Mouse (Mus musculus) ovary, adult 18-20 months (tissue): ENCODE data around the gene Hsf4.

Source experiments
- DNase-seq: peaks from one replicate; pipeline ENCODE4 v3.0.0; 2022; ENCODE audit warnings: low spot score, mixed read lengths

Hsf4 gene

DNA sequence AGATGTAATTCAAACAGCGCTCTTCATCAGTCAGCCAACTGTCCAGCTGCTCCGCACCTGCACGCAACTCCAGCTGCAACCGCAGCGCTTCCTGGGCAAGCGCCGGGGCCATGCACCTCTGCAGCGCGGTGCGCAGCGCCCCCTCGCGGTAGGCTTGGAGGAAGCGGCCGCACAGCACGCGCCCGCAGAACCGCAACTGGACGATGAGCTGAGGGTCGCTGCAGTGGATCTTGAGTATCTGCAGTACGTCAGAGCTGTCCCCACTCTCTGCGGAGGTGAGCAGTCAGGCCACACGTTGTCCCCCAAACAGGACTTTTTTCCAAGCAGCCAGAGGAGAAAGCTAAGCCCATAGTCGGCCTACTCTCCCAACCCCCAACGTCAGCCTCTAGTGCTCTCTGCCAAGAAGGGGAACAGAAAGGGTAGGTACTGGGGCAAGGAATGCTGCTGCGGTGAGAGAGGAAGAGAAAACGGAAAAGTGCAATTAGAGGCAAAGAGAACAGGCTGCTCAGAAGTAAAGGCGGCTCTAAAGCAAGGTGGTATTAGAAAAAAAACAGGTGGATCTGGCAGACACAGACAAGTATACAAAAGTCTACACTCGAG lies 9.8 kb upstream of the Hsf4 start:
- DNase-seq: no peak

- no peak for DNase-seq
These were observed 9.1 kb upstream of the Hsf4 start for GRCm38 (mm10) chr8:105260371-105261099.

DNA sequence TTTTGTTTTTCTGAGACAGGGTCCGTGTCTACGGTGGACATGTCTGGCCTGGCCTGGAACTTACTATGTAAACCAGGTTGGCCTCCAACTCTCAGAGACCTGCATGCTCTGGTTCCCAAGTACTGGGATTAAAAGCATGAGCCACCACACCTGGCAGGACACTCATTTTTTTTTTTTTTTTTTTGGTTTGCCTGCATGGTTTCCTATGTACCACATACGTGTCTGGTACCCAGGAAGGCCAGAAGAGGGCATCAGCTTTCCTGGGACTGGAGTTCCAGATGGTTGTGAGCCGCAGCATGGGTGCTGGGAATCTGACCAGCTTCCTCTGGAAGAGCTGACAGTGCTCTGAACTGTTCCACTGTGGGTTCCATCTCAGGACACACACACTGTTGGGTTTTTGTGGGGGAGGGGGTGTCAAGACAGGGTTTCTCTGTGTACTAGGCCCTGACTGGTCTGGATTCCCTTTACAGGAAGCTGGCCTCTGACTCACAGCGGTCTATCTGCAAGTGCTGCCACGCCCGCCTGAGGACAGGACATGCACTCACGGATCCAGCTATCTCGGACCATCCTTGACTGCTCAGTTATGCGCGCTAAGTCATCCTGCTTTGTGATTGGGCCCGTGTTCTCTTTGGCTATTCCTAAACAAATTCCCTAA lies 8.1 kb upstream of the Hsf4 start:
- DNase-seq: no peak

DNA sequence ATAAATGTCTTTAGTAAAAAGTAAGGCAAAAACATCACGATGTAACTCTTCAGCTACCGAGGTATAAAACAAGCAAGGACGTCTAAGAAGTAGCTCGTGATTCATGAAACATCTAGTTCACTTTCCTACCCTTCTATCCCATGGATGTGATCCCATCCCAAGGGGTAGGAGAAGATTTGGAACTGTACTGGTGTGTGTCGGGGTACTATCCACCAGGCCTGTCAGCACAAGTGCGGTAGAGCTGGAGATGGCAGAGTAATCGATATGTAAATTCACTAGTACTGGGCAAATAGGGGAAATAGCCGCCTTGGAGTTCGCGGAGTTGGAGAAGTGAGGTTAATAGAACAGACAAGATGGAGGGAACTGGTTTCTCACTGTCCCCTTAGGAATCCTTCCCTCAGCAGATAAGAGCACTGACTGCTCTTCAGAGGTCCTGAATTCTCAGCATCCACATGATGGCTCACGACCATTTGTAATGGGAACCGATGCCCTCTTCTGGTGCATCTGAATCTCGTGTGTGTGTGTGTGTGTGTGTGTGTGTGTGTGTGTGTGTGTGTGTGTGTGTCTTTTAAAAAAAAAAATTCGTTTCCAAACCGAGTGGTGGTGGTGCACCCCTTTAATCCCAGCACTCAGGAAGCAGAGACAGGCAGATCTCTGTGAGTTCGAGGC lies 6.2 kb upstream of the Hsf4 start:
- no peak for DNase-seq

- DNase-seq: peak; percentile 66
These were observed 5.3 kb upstream of the Hsf4 start, which contains the start of the genes Tradd and Fbxl8 for GRCm38 (mm10) chr8:105264024-105264982. Gene Tradd (minus strand): TSS chr8:105264609. Gene Fbxl8 (plus strand): TSS chr8:105264648.

DNA sequence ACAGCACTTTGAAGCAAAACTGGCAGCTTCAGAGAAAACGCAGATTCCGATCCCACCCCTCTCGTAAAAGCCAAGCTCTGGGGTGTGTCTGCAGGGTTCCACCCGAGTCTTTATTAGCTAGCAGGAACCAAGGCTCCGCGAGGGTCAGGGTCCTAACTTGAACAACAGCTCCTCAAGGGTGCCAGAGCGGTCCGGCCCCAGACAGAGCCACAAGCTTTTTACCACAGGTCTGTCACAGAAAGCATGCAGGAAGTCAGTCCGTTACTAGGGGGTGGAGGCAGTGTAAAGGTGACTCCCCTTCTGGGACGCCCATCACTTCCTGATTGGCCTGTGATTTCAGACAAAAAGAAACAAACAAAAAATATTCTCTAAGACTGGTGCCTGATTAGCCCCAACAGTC lies 4.5 kb upstream of the Hsf4 start:
- no peak for DNase-seq

GRCm38 (mm10) chr8:105266775-105267174 lies 2.8 kb upstream of the Hsf4 start:
- no peak for DNase-seq

- DNase-seq: no peak
These were observed 1.1 kb upstream of the Hsf4 start for GRCm38 (mm10) chr8:105268342-105269074.

GRCm38 (mm10) chr8:105269075-105269458 lies 534 bp upstream of the Hsf4 start:
- no peak for DNase-seq

DNA sequence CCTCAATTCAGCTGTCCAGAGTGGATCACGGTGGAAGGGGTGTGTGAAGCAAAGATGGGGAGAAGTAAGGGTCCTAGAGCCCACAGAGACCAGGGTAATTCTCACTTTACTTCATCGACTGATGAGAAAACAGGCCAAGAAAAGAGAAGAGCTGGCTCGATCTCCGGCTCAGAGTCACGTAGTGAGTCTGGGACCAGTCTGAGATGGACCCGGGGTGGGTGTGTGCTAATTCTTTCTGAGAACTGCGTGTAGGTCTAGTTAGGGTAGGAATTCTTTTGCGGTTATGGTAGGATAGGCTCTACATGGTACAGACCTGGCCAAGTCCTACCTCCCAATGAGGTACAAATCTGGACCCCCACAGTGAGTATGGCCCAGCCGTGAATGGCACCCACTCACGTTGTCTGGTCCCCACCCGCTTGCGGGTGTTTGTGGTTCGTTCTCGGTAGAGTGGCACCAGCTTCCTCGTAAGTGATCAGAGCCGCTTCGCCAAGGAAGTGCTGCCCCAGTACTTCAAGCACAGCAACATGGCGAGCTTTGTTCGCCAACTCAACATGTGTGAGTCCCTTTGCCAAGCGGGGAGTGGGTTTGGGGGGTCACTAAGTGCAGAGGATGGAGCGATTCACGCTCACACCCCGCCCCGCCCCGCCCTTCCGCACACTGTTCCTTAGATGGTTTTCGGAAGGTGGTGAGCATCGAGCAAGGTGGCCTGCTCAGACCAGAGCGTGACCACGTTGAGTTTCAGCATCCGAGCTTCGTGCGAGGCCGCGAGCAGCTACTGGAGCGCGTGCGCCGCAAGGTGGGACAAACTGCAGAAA lies 707 bp downstream of the Hsf4 start:
- no peak for DNase-seq

DNA sequence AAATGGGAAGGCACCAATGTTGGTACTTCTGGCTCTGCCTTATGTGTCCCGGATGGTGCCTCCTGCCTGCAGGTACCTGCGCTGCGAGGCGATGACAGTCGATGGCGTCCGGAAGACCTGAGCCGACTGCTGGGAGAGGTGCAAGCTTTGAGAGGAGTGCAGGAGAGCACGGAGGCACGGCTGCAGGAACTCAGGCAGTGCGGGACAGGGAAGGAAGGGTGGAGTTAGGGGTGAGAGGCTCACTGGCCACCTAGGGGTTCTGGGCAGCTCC lies 1.2 kb downstream of the Hsf4 start:
- DNase-seq: no peak

GRCm38 (mm10) chr8:105275387-105275786 lies 5.8 kb downstream of the Hsf4 start:
- DNase-seq: no peak

- DNase-seq: no peak
These were observed 6.2 kb downstream of the Hsf4 start, which contains the start of gene Nol3 for GRCm38 (mm10) chr8:105275840-105276239. Gene Nol3 (plus strand): TSS chr8:105276140.

GRCm38 (mm10) chr8:105276292-105277120 lies 6.9 kb downstream of the Hsf4 start:
- no peak for DNase-seq

DNA sequence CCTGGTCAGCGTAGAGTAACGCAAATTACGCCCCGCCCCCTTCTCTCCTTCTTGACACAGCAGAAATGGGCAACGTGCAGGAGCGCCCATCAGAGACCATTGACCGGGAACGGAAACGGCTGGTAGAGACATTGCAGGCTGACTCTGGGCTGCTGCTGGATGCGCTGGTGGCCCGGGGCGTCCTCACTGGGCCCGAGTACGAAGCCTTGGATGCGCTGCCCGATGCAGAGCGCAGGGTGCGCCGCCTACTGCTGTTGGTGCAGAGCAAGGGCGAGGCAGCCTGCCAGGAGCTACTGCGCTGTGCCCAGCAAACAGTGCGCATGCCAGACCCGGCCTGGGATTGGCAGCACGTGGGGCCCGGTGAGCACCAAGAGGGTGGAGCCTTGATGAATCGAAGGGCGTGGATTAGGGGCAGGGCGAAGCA lies 9.3 kb downstream of the Hsf4 start:
- DNase-seq: peak; percentile 81

GRCm38 (mm10) chr8:105280567-105280966 lies 11.0 kb downstream of the Hsf4 start:
- DNase-seq: no peak

- DNase-seq: no peak
These were observed 12.2 kb downstream of the Hsf4 start for GRCm38 (mm10) chr8:105281821-105282220.

- DNase-seq: no peak
These were observed 12.6 kb downstream of the Hsf4 start for GRCm38 (mm10) chr8:105282239-105282638.

DNA sequence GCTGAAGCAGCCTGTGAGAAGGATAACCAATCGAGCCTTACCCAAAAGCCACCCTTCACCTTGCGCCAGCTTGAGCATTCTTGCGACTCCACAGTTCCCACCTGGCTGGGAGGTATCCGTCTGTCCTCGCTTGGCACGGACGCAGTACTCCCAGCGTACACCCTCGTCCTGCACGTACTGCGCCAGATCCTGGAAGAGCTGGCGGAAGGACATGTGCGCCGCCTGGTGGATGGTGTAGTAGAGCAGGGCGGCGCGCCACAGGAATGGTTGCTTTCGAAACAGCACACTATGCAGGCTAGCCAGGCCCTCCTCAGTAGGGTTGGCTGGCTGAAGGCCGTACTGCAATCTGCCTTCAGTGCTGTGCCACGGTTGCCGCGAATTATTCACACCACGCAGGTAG lies 13.5 kb downstream of the Hsf4 start:
- no peak for DNase-seq
